Mouse (Mus musculus) erythroblast, embryonic 14.5 days (primary cell): ENCODE data around the gene Cep128. TPM values are rescaled to one million over a fixed set of nuclear protein-coding genes. Genes with fewer than 3 reads are reported as not detected.

Source experiments
- H3K27me3 ChIP-seq: 2 replicates; pipeline ENCODE4 v1.6.1; 2012; ENCODE audit warnings: inconsistent platforms; ENCODE audit not compliant: control insufficient read depth
- H3K36me3 ChIP-seq: 2 replicates; pipeline ENCODE4 v1.6.1; 2012; ENCODE audit warnings: mild to moderate bottlenecking, inconsistent platforms; ENCODE audit not compliant: control insufficient read depth
- H3K4me1 ChIP-seq: 2 replicates; pipeline ENCODE4 v1.6.1; 2012; ENCODE audit warnings: inconsistent platforms; ENCODE audit not compliant: control insufficient read depth
- H3K4me3 ChIP-seq: replicated peaks from 2 replicates; pipeline ENCODE3; 2012; ENCODE audit warnings: moderate library complexity, mild to moderate bottlenecking, inconsistent platforms
- H3K9me3 ChIP-seq: 2 replicates; pipeline ENCODE4 v1.6.1; 2012; ENCODE audit warnings: low read length, inconsistent platforms, mixed read lengths; ENCODE audit not compliant: control insufficient read depth
- GATA1 ChIP-seq: IDR thresholded peaks from 2 replicates; pipeline ENCODE4 v1.6.1; 2012; ENCODE audit warnings: low read length, inconsistent platforms, mixed read lengths
- TAL1 ChIP-seq: IDR thresholded peaks from 3 replicates; pipeline ENCODE4 v1.6.1; 2012; ENCODE audit warnings: low read length, inconsistent platforms, mixed read lengths
- polyA plus RNA-seq: library from polyadenylated mRNA; stranded (reverse); fragments of >175 nt; gene quantifications from 2 replicates; pipeline ENCODE4 v1.2.3, GENCODE M21; 2012

Gene Cep128
- polyA plus RNA-seq, 1 experiment, result 1.4 TPM

- no peaks in the 10 kb centered on the region for H3K36me3 ChIP-seq
- no peak overlapping the region for H3K4me3 ChIP-seq
- H3K27me3 ChIP-seq, result no peaks in the 10 kb centered on the region
- no peaks in the 10 kb centered on the region for H3K9me3 ChIP-seq
- no peaks in the 10 kb centered on the region for H3K4me1 ChIP-seq
- no peak for TF ChIP-seq GATA1
Observed at GRCm38 (mm10) chr12:91027681-91028080, 356.5 kb downstream of the Cep128 start.

- Histone ChIP-seq H3K4me1 (no peaks in the 10 kb centered on the region), H3K36me3 (no peaks in the 10 kb centered on the region), H3K9me3 (no peaks in the 10 kb centered on the region), H3K4me3 (no peak overlapping the region), H3K27me3 (no peaks in the 10 kb centered on the region)
- TF ChIP-seq GATA1, result no peak
Observed at GRCm38 (mm10) chr12:91027100-91027499, 357.1 kb downstream of the Cep128 start.

GRCm38 (mm10) chr12:91015075-91015474 is 369.1 kb downstream of the Cep128 start:
- Histone ChIP-seq H3K27me3 (no peaks in the 10 kb centered on the region), H3K9me3 (no peaks in the 10 kb centered on the region), H3K36me3 (peaks cover 5% of the 10 kb centered on the region), H3K4me1 (no peaks in the 10 kb centered on the region), H3K4me3 (no peak overlapping the region)
- TF ChIP-seq GATA1, result no peak
- no peak for TF ChIP-seq TAL1

- TF ChIP-seq TAL1 (no peak), GATA1 (no peak)
- no peak overlapping the region for H3K4me3 ChIP-seq
- no peaks in the 10 kb centered on the region for H3K9me3 ChIP-seq
- H3K4me1 ChIP-seq, result no peaks in the 10 kb centered on the region
- H3K36me3 ChIP-seq, result peaks cover 8% of the 10 kb centered on the region
- no peaks in the 10 kb centered on the region for H3K27me3 ChIP-seq
Observed at GRCm38 (mm10) chr12:91013043-91013442, 371.2 kb downstream of the Cep128 start.

- Histone ChIP-seq H3K4me1 (no peaks in the 10 kb centered on the region), H3K9me3 (no peaks in the 10 kb centered on the region), H3K27me3 (no peaks in the 10 kb centered on the region), H3K4me3 (no peak overlapping the region), H3K36me3 (peaks cover 8% of the 10 kb centered on the region)
- no peak for TF ChIP-seq TAL1
- TF ChIP-seq GATA1, result no peak
Observed at GRCm38 (mm10) chr12:91012184-91012583, 372.0 kb downstream of the Cep128 start.

GRCm38 (mm10) chr12:91008736-91009135 is 375.5 kb downstream of the Cep128 start:
- H3K4me3 ChIP-seq, result no peak overlapping the region

GRCm38 (mm10) chr12:91008170-91008569 is 376.0 kb downstream of the Cep128 start:
- Histone ChIP-seq H3K4me3 (no peak overlapping the region), H3K36me3 (peaks cover 6% of the 10 kb centered on the region), H3K27me3 (no peaks in the 10 kb centered on the region), H3K9me3 (no peaks in the 10 kb centered on the region), H3K4me1 (no peaks in the 10 kb centered on the region)
- TF ChIP-seq TAL1, result no peak
- no peak for TF ChIP-seq GATA1

More at GRCm38 (mm10) chr12:91008736-91009135, 375.5 kb downstream of the Cep128 start:
- no peak for TF ChIP-seq TAL1
- TF ChIP-seq GATA1, result no peak
- no peaks in the 10 kb centered on the region for H3K27me3 ChIP-seq
- no peaks in the 10 kb centered on the region for H3K4me1 ChIP-seq
- H3K9me3 ChIP-seq, result no peaks in the 10 kb centered on the region
- peaks cover 5% of the 10 kb centered on the region for H3K36me3 ChIP-seq

- no peak overlapping the region for H3K4me3 ChIP-seq
- no peaks in the 10 kb centered on the region for H3K27me3 ChIP-seq
- H3K36me3 ChIP-seq, result peaks cover 13% of the 10 kb centered on the region
- no peaks in the 10 kb centered on the region for H3K9me3 ChIP-seq
- H3K4me1 ChIP-seq, result no peaks in the 10 kb centered on the region
- TF ChIP-seq GATA1, result no peak
- TF ChIP-seq TAL1, result no peak
Observed at GRCm38 (mm10) chr12:90997539-90997938, 386.7 kb downstream of the Cep128 start.

- H3K4me3 ChIP-seq, result no peak overlapping the region
- no peak for TF ChIP-seq GATA1
Observed at GRCm38 (mm10) chr12:90993331-90993730, 390.9 kb downstream of the Cep128 start.

GRCm38 (mm10) chr12:90987782-90988181 is 396.4 kb downstream of the Cep128 start:
- H3K27me3 ChIP-seq, result no peaks in the 10 kb centered on the region
- H3K36me3 ChIP-seq, result no peaks in the 10 kb centered on the region
- no peaks in the 10 kb centered on the region for H3K4me1 ChIP-seq
- TF ChIP-seq TAL1, result no peak
- TF ChIP-seq GATA1, result no peak
- no peaks in the 10 kb centered on the region for H3K9me3 ChIP-seq
- H3K4me3 ChIP-seq, result no peak overlapping the region

More at GRCm38 (mm10) chr12:90993331-90993730, 390.9 kb downstream of the Cep128 start:
- Histone ChIP-seq H3K4me1 (no peaks in the 10 kb centered on the region), H3K27me3 (no peaks in the 10 kb centered on the region), H3K9me3 (no peaks in the 10 kb centered on the region), H3K36me3 (peaks cover 4% of the 10 kb centered on the region)
